Mouse (Mus musculus): ENCODE measurements around the gene Medag. TPM values are rescaled to one million over a fixed set of nuclear protein-coding genes. Genes with fewer than 3 reads are reported as not detected.

The Medag gene
- polyA plus RNA-seq, 1 experiment from 2014 or later = 6.4 TPM

DNA sequence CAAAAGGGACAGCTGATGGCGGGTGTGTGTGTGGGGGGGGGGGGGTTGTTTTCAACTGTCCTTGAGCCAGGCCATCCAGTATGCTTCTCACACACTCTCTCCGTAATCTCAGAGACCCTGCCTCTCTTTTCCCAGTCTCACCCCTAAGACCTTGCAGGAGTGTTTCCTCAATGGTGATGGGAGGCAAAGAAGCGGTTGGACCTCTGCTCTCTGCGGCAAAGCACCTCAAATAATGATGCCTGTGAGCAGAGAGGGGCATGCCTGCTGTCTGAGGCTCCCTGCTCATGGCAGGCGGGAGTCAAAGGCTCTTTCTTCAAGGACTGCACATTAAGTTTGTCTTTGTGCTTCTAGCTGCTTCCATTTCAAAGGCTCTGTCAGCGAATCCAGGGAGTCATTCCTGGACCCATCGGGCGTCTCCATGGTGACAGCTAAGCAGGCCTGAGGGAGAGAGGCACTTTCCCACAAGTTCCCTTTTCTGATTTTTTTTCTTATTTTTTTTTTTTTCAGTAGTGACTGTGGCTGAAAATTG lies 31.1 kb upstream of the Medag start:
- H3K4me2 ChIP-seq (ENCODE audit: low read length) = no peak overlapping the region
- peaks cover 31% of the 10 kb centered on the region for H3K4me1 ChIP-seq (ENCODE audit: control insufficient read depth, insufficient read depth, low read depth, low read length)
- peak overlapping the region; percentile 37; the same call in 1 of the 2 replicates for H3K9ac ChIP-seq (ENCODE audit: low read depth, low read length)
- no peaks in the 10 kb centered on the region for H3K36me3 ChIP-seq (ENCODE audit: control insufficient read depth, insufficient read depth, low read length)
- peak; percentile 86 for ATAC-seq
- peak overlapping the region; percentile 82 for H3K27ac ChIP-seq (ENCODE audit: low read depth, low read length)
- 10% methylated on average over 8 of the region's 8 CpGs for WGBS
- H3K4me3 ChIP-seq (ENCODE audit: low read length) = no peak overlapping the region
- H3K27me3 ChIP-seq (replicated peaks; ENCODE audit: control insufficient read depth, insufficient read depth, low read length) = no peaks in the 10 kb centered on the region
- H3K9me3 ChIP-seq (ENCODE audit: control insufficient read depth, low read length) = no peaks in the 10 kb centered on the region

DNA sequence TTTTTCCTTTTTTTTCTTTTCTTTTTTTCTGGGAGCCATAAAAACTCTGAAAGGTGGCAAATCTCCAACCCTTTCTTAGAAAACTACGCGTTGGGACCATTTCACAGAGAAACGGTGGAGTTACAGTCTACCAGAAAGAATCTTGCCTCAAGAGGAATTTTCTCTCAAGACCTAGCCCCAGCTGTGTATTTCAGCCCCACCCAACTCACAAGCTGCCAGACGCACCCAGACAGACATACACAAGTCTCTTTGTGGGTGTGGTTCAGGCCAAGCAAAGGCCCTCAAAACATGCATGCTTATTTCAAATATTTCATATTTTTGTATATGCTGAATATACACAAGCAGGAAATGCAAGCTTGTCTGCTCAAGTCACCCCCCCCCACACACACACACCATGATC lies 29.6 kb upstream of the Medag start:
- Histone ChIP-seq H3K4me3 (ENCODE audit: low read length) (no peak overlapping the region), H3K27ac (ENCODE audit: low read depth, low read length) (no peak overlapping the region), H3K36me3 (ENCODE audit: control insufficient read depth, insufficient read depth, low read length) (no peaks in the 10 kb centered on the region), H3K4me1 (ENCODE audit: control insufficient read depth, insufficient read depth, low read depth, low read length) (peaks cover 27% of the 10 kb centered on the region), H3K9me3 (ENCODE audit: control insufficient read depth, low read length) (no peaks in the 10 kb centered on the region), H3K4me2 (ENCODE audit: low read length) (no peak overlapping the region), H3K9ac (ENCODE audit: low read depth, low read length) (no peak overlapping the region), H3K27me3 (replicated peaks; ENCODE audit: control insufficient read depth, insufficient read depth, low read length) (no peaks in the 10 kb centered on the region)
- no peak for ATAC-seq
- 70% methylated on average over 4 of the region's 4 CpGs for WGBS

DNA sequence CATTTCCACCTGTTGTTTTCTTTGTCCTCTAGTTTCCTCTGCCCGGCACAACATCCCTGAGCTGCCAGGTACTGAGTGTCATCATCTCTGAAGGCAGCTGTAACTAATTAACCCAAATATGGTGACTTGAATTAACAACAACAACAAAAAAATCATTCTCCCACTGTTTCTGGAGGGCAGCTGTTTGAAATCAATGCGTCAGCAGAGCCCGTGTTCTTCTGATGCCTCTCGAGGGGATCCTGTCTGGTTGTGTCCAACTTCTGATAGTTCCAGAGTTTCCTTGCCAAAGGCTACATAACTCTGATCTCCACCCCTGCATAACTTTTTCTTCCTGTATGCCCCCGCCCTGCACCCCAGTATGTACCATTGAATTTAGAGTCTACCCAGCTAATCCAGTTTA lies 28.9 kb upstream of the Medag start:
- no peak overlapping the region for H3K4me3 ChIP-seq (ENCODE audit: low read length)
- H3K9me3 ChIP-seq (ENCODE audit: control insufficient read depth, low read length) = no peaks in the 10 kb centered on the region
- H3K27me3 ChIP-seq (replicated peaks; ENCODE audit: control insufficient read depth, insufficient read depth, low read length) = no peaks in the 10 kb centered on the region
- 85% methylated on average over 5 of the region's 5 CpGs for WGBS
- no peak for ATAC-seq
- peaks cover 22% of the 10 kb centered on the region for H3K4me1 ChIP-seq (ENCODE audit: control insufficient read depth, insufficient read depth, low read depth, low read length)
- H3K4me2 ChIP-seq (ENCODE audit: low read length) = no peak overlapping the region
- H3K9ac ChIP-seq (ENCODE audit: low read depth, low read length) = no peak overlapping the region
- no peaks in the 10 kb centered on the region for H3K36me3 ChIP-seq (ENCODE audit: control insufficient read depth, insufficient read depth, low read length)
- no peak overlapping the region for H3K27ac ChIP-seq (ENCODE audit: low read depth, low read length)

DNA sequence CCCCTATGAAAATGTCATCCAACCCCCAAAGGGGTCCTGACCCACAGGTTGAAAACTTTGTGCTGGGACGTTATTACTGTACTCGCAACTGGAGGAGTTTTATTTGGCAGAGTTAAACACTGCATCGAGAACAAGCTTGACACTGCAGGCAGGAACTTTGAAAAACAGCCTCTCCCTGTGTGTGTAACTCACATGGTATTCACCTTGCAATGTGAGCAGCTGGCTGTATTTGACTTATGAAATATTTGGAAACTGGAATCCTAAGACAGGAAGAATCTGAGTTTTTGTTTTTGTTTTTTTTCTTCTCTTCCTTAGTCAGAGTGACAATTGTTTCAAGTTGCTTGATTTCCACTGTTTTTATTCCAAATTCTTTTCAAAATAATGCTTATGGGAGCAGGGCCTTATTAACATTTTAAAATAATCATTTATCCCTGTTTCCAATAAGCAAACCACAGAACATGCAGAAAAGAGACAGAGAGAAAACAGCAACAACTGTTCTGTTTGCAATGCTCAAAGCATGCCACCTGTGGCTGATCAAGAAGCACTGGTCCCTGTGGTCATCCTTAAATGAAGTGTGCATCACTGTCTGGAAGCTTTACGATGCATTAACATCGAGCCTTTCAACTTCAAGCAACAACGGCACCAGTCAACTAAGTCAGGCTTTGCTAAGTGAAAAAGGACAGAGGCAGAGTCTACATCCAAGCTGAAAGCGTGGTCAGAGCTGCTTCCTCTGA lies 26.2 kb upstream of the Medag start:
- Histone ChIP-seq H3K36me3 (ENCODE audit: control insufficient read depth, insufficient read depth, low read length) (no peaks in the 10 kb centered on the region), H3K9me3 (ENCODE audit: control insufficient read depth, low read length) (no peaks in the 10 kb centered on the region), H3K27ac (ENCODE audit: low read depth, low read length) (no peak overlapping the region), H3K4me3 (ENCODE audit: low read length) (no peak overlapping the region), H3K4me1 (ENCODE audit: control insufficient read depth, insufficient read depth, low read depth, low read length) (peaks cover 7% of the 10 kb centered on the region), H3K27me3 (replicated peaks; ENCODE audit: control insufficient read depth, insufficient read depth, low read length) (no peaks in the 10 kb centered on the region), H3K9ac (ENCODE audit: low read depth, low read length) (no peak overlapping the region), H3K4me2 (ENCODE audit: low read length) (no peak overlapping the region)
- WGBS = 89% methylated on average over 7 of the region's 7 CpGs
- no peak for ATAC-seq

DNA sequence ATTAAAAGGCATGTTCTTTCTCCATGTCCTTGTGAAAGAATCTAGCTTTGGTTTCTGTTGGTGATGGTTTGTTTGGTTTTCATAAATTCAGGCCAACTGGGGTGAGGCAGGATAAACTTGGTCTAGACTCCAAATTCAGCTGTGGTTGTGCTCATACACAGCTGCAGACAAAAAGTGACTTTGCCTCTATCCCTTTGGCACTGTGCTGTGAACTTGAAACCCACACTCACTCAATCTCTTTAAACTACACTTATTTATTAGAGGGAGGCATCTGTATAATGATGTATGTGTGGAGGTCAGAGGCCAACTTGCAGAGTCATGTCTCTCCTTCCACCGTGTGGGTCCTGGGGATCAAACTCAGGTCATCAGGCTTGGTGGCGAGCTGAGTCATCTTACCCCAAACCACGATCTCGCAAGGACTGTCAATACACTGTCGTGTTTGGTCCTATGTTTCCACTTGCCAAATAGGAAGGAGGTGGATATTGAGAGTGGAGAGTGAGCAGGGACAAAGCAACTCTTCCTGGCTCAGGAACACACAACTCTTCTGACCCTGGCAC lies 25.2 kb upstream of the Medag start:
- Histone ChIP-seq H3K4me3 (ENCODE audit: low read length) (no peak overlapping the region), H3K4me1 (ENCODE audit: control insufficient read depth, insufficient read depth, low read depth, low read length) (no peaks in the 10 kb centered on the region), H3K36me3 (ENCODE audit: control insufficient read depth, insufficient read depth, low read length) (no peaks in the 10 kb centered on the region), H3K9ac (ENCODE audit: low read depth, low read length) (no peak overlapping the region), H3K9me3 (ENCODE audit: control insufficient read depth, low read length) (no peaks in the 10 kb centered on the region), H3K27ac (ENCODE audit: low read depth, low read length) (no peak overlapping the region), H3K4me2 (ENCODE audit: low read length) (no peak overlapping the region), H3K27me3 (replicated peaks; ENCODE audit: control insufficient read depth, insufficient read depth, low read length) (no peaks in the 10 kb centered on the region)
- WGBS = 84% methylated on average over 5 of the region's 5 CpGs
- ATAC-seq = no peak

DNA sequence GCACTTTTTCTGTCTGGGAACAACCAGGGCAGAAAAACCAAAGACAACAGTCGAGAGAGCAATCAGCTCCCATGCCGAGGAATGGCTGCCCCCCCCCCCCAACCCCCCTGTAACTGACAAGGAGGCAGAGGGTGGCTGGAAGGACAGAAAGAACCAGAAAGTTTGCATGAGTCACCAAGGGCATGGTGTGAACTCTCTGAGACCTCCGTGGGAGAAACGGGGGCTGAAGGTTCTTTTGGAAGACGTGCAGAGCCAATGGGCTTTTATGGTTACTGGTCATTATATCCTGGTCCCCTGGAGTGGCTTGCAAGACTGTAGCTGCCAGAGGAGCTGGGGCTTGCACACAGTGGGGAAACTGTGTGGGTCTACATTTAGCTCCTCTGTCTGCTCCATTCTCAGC lies 22.6 kb upstream of the Medag start:
- Histone ChIP-seq H3K4me3 (ENCODE audit: low read length) (no peak overlapping the region), H3K36me3 (ENCODE audit: control insufficient read depth, insufficient read depth, low read length) (no peaks in the 10 kb centered on the region), H3K27me3 (replicated peaks; ENCODE audit: control insufficient read depth, insufficient read depth, low read length) (no peaks in the 10 kb centered on the region), H3K4me1 (ENCODE audit: control insufficient read depth, insufficient read depth, low read depth, low read length) (no peaks in the 10 kb centered on the region), H3K9ac (ENCODE audit: low read depth, low read length) (no peak overlapping the region), H3K9me3 (ENCODE audit: control insufficient read depth, low read length) (peaks cover 2% of the 10 kb centered on the region; the same call in 1 of the 2 replicates), H3K27ac (ENCODE audit: low read depth, low read length) (no peak overlapping the region), H3K4me2 (ENCODE audit: low read length) (no peak overlapping the region)
- ATAC-seq = no peak
- 74% methylated on average over 5 of the region's 5 CpGs for WGBS

DNA sequence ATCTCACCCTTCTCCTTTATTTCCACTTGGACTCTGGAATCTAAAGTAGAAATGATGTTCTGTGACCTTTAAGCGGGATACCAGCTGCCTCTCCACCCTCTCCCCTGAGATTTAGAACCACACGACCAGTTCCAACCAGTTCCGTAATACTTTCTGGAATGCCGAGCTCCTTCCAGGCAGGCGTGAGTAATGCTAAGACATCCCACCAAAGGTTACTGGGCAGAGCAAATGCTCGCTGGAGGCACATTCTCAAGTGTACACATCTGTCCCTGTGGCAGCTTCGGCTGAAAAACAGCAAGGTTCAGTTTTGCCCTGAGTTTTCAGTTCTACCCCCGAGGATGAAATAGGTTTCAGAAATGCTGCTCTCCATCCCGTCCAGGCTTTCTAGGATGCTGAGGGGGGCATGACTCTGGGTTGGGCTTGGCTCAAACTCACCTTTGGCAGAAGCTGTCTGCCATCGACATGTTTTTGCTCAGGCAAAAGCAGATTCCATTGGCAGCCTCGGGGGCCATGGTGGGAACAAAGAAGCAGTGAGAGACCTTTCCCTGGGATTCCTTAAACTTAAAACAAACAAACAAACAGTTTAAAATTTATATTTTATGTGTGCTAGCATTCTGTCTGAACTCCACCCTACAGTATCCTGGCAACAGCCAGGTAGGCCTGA lies 21.9 kb upstream of the Medag start:
- 71% methylated on average over 11 of the region's 11 CpGs for WGBS
- no peak for ATAC-seq
- H3K27ac ChIP-seq (ENCODE audit: low read depth, low read length) = no peak overlapping the region

DNA sequence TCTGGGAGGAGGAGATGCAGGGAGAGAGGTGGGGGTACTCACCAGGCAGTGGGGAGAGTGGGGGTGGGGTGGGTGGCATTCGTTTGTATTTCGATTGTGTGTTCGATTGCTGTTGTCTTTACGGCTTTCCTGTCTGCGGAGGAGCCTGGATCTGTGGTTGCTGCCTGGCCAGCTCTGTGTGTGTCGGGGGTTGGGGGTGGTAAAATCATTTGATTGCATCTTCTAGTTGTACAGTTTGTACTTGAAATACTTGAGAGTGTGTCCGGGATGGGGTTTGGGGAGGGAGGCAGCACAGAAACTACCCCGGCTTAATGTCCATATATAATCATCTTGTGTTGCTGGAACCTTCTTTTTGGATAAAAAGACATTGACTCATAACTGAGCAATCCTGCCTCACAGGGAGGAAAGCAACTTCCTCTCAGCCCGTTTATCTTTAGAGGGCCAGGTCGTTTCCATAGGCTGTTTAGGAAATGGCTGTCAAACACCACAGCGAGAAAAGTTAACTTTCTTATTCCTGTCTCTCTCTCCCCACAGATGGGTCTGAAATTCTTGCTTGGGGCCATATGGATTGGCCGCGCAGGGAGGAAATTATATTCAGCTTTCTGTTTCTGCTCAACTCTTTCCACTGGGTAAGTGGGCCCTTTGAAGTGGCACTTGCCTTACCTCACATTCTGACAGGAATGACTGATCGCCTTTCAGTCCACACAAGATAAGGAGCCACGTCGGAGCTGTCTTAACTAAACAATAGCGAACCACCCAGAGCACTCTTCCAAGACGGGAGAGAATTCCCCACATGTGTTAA lies 19.8 kb upstream of the Medag start:
- Histone ChIP-seq H3K4me1 (ENCODE audit: control insufficient read depth, insufficient read depth, low read depth, low read length) (no peaks in the 10 kb centered on the region), H3K4me2 (ENCODE audit: low read length) (no peak overlapping the region), H3K9ac (ENCODE audit: low read depth, low read length) (no peak overlapping the region), H3K4me3 (ENCODE audit: low read length) (no peak overlapping the region), H3K27ac (ENCODE audit: low read depth, low read length) (no peak overlapping the region), H3K9me3 (ENCODE audit: control insufficient read depth, low read length) (peaks cover 2% of the 10 kb centered on the region; the same call in 1 of the 2 replicates), H3K27me3 (replicated peaks; ENCODE audit: control insufficient read depth, insufficient read depth, low read length) (no peaks in the 10 kb centered on the region), H3K36me3 (ENCODE audit: control insufficient read depth, insufficient read depth, low read length) (no peaks in the 10 kb centered on the region)
- ATAC-seq = no peak
- 68% methylated on average over 18 of the region's 18 CpGs for WGBS

More for the DNA sequence above, 21.9 kb upstream of the Medag start:
- no peaks in the 10 kb centered on the region for H3K4me1 ChIP-seq (ENCODE audit: control insufficient read depth, insufficient read depth, low read depth, low read length)
- no peak overlapping the region for H3K4me3 ChIP-seq (ENCODE audit: low read length)
- H3K9me3 ChIP-seq (ENCODE audit: control insufficient read depth, low read length) = peaks cover 2% of the 10 kb centered on the region; the same call in 1 of the 2 replicates
- H3K36me3 ChIP-seq (ENCODE audit: control insufficient read depth, insufficient read depth, low read length) = no peaks in the 10 kb centered on the region
- H3K4me2 ChIP-seq (ENCODE audit: low read length) = no peak overlapping the region
- no peak overlapping the region for H3K9ac ChIP-seq (ENCODE audit: low read depth, low read length)
- no peaks in the 10 kb centered on the region for H3K27me3 ChIP-seq (replicated peaks; ENCODE audit: control insufficient read depth, insufficient read depth, low read length)
